Mouse (Mus musculus) skeletal muscle tissue, adult 2 months (tissue): Measurements from ENCODE around the gene Icam4.
"Not testable (repeated sequence)": the region's sequence is repeated elsewhere in the genome, so short reads cannot be mapped to it uniquely, and the experiment has no call there.

Experiments
- DNase-seq: peaks from one replicate; pipeline ENCODE4 v3.0.0-alpha.2; 2012; ENCODE audit warnings: low read depth, low spot score

Icam4 gene

GRCm38 (mm10) chr9:21029291-21030054 is at the start of gene Icam4:
TSS of gene Icam4 (plus strand) at chr9:21029373.
- DNase-seq, result peak; percentile 60

- no peak for DNase-seq
Observed at GRCm38 (mm10) chr9:20979769-20980168, 49.4 kb upstream of the Icam4 start.

GRCm38 (mm10) chr9:20982171-20982570 is 47.0 kb upstream of the Icam4 start:
- no peak for DNase-seq

- DNase-seq, result no peak
Observed at GRCm38 (mm10) chr9:20983169-20983568, 46.0 kb upstream of the Icam4 start.

- no peak for DNase-seq
Observed at GRCm38 (mm10) chr9:20986952-20987686, 42.1 kb upstream of the Icam4 start.

GRCm38 (mm10) chr9:20987953-20988352 is 41.2 kb upstream of the Icam4 start:
- DNase-seq, result no peak

GRCm38 (mm10) chr9:20990861-20991260 is 38.3 kb upstream of the Icam4 start:
- DNase-seq, result no peak

- no peak for DNase-seq
Observed at GRCm38 (mm10) chr9:20991587-20991986, 37.6 kb upstream of the Icam4 start.

- DNase-seq, result no peak
Observed at GRCm38 (mm10) chr9:20993165-20993898, 35.8 kb upstream of the Icam4 start.

- DNase-seq, result no peak
Observed at GRCm38 (mm10) chr9:20995069-20995468, 34.1 kb upstream of the Icam4 start.

- no peak for DNase-seq
Observed at GRCm38 (mm10) chr9:20997065-20997464, 32.1 kb upstream of the Icam4 start.

- not testable (repeated sequence) for DNase-seq
Observed at GRCm38 (mm10) chr9:20998337-20998736, 30.8 kb upstream of the Icam4 start.

- no peak for DNase-seq
Observed at GRCm38 (mm10) chr9:21000811-21001210, 28.4 kb upstream of the Icam4 start.

- DNase-seq, result no peak
Observed at GRCm38 (mm10) chr9:21001651-21002200, 27.4 kb upstream of the Icam4 start.

- no peak for DNase-seq
Observed at GRCm38 (mm10) chr9:21002270-21002626, 26.9 kb upstream of the Icam4 start.

- DNase-seq, result peak; percentile 83
Observed at GRCm38 (mm10) chr9:21002627-21003551, 26.3 kb upstream of the Icam4 start, which contains the start of gene Mrpl4. TSS of gene Mrpl4 (plus strand) at chr9:21002738.

GRCm38 (mm10) chr9:21007313-21007952 is 21.7 kb upstream of the Icam4 start:
- DNase-seq, result no peak

GRCm38 (mm10) chr9:21008007-21008406 is 21.2 kb upstream of the Icam4 start:
- DNase-seq, result no peak

- no peak for DNase-seq
Observed at GRCm38 (mm10) chr9:21010362-21010761, 18.8 kb upstream of the Icam4 start.

- not testable (repeated sequence) for DNase-seq
Observed at GRCm38 (mm10) chr9:21010939-21011541, 18.1 kb upstream of the Icam4 start.
